Mouse (Mus musculus) embryonic fibroblast, embryonic 13.5 days (primary cell): ENCODE measurements around the gene Gstm3.

Experiments used
- CTCF ChIP-seq: IDR thresholded peaks from 2 replicates; pipeline ENCODE4 v1.5.1; 2011; ENCODE audit warnings: mild to moderate bottlenecking, control low read depth, low read length, moderate library complexity, borderline replicate concordance; ENCODE audit not compliant: insufficient read depth
- POLR2A ChIP-seq: IDR thresholded peaks from 2 replicates; pipeline ENCODE4 v1.6.1; 2011; ENCODE audit warnings: low read depth, mild to moderate bottlenecking, control low read depth, low read length, moderate library complexity

DNA sequence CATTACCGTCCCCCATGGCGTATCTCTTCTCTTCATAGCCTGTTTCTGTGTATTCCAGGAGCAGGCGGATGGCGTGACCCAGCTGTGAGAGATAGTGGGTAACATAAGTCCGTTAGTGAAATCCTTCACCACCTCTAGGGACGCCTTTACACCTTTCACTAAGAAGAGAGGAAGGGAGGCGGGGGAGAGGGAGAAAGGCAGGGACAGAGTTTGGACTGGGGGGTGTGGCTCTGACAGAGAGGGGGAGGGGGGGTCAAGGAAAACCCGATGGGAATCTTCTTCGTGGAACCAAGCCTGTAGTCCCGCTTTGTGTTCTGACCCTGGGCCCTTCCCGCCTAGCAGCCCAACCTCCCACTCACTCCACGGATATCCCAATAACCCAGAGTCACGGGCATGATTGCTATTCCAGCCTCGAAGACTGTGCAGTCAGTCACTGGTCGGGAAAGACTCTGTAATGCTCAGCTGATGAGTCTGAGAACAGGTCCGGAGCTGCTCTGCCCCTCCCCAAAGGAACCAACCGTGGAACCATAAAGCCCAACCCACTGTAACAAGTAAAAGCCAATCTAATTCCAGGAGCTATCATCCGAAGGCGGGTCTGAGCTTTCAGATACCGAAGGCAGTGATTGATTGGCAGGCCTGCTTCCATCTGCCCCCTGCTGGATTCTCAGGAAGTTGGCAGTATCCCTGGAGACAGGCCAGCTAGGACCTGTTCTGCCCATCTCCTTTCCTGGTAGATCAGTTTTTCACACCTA lies 25.7 kb downstream of the Gstm3 start, which contains the start of gene Gstm6:
- TF ChIP-seq POLR2A, result no peak; the same call in 1 of the 2 replicates
- TF ChIP-seq CTCF, result no peak
